Mouse (Mus musculus) spleen, postnatal 14 days (tissue): ENCODE results near the gene Zcchc7.
A peak's percentile ranks its signal among the peaks of the same experiment; 100 is the strongest.
"Not testable (repeated sequence)": the region's sequence is repeated elsewhere in the genome, so short reads cannot be mapped to it uniquely, and the experiment has no call there.

Experiments
- DNase-seq, 2 experiments: peaks; one replicate each; pipeline ENCODE4 v3.0.0; 2021 to 2022; ENCODE audit warnings: low spot score in 2 of 2

Gene Zcchc7

GRCm38 (mm10) chr4:44917312-44917848 is 161.7 kb downstream of the Zcchc7 start:
- DNase-seq = no peak

GRCm38 (mm10) chr4:44917907-44918306 is 162.2 kb downstream of the Zcchc7 start:
- DNase-seq = no peak

DNA sequence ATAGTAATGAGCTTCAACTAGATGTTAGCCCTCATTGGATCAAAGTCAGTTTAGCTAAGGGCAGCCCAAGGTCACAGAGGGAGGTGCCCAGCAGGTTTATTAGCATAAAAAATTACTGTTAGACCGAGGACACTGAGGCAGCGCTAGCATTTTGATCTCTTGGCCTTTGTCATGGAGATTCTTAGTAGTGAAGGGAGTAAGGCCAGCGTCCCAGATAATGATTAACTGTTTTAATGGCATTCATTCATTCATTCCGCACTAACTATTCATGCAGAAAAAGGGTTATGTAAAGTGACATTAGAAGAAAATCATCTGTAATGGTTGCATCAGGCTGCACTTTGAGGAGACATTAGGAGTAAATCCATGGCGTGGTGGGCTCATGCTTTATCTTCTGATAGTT is 165.2 kb downstream of the Zcchc7 start:
- no peak for DNase-seq

DNA sequence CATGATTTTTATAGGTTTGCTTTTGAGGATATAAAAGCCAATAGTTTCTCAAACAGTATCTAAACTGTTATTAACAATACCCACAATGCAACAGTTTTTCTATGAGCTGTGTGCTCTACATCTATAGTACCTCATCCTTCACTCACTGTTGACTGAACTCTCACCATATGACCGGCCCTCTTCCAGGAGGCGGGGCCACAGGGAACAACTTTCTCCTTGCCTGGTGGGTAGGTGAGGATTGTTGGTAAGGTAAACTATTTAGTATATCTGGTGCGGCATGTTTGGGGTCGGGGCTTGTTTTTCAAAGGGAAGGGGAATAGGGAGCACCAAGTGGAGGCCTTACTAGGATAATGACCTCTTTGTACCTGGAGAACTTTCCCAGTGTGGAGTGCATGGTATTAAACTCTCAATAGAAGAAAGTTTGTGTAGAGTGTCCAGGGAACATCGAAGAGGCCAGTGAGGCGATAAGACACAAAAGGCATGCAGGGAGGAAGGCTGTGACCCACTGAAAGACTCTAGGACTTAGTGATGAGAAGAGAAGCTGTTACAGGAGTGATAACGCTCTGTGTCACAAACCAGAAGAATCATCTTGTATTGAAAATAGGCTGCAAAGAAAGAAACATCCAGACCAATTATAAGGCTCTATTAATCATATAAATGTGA is 166.9 kb downstream of the Zcchc7 start:
- no peak for DNase-seq

GRCm38 (mm10) chr4:44923129-44923481 is 167.4 kb downstream of the Zcchc7 start:
- DNase-seq = no peak

DNA sequence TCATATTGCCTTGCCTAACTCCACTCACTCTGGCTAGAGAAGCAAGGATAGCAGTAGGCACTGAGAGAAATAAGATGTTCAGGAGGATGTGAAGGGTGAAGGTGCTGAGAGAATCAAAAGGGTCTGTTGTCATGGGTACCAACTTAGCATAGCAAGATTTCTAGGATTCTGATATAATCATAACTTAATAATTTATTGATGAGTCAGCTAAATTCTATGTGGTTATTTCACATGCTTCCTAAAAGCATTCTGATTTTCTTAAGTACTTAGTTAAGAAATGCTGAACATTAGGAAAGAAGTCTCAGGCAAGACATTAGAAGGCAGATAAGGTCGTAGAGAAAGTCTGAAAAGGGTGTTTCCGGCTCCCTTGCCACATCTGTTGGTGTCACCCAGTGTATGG is 172.3 kb downstream of the Zcchc7 start:
- no peak for DNase-seq

DNA sequence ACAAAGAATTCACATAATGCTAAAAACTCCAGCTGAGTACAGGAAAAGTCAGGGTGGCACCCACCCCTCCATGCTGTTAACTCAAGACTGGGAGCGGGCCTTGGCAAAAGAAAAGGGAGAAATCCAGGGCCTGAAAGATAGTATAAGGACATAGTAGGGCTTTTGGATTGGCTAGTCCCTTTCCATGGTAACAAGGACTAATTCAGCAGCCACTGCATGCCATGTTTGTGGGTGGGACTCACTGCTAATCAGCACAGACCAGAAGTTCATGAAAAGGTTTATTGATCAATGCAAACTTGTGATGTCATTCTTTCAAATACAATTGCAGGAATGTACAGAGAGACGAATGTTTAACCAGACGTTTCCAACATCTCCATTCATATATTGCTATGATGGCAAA is 173.1 kb downstream of the Zcchc7 start:
- no peak for DNase-seq

DNA sequence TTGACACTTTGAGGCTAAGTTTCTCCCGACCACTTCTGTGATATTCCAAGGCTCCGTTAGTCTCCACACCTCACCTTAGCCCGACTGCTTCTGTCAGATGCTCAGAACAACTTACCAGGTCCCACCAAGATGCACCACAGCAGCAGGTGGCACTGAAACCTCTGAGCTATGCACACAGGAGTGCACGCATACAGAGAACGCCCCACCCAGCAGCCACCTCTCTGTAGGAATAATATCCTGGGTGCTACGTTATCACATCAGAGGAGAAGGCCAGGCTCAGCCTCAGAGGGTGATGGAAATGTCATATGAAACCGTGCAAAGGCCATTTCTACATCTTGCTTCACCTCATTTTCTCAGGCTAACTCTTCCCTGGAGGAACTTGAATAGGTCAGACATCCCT is 174.7 kb downstream of the Zcchc7 start:
- no peak for DNase-seq

- no peak for DNase-seq
Observed at GRCm38 (mm10) chr4:44931732-44932131, 176.1 kb downstream of the Zcchc7 start.

- no peak for DNase-seq
Observed at GRCm38 (mm10) chr4:44938359-44939340, 183.0 kb downstream of the Zcchc7 start.

GRCm38 (mm10) chr4:44939576-44940249 is 184.0 kb downstream of the Zcchc7 start:
- peak in 1 of 2 experiments; percentile 35 for DNase-seq

DNA sequence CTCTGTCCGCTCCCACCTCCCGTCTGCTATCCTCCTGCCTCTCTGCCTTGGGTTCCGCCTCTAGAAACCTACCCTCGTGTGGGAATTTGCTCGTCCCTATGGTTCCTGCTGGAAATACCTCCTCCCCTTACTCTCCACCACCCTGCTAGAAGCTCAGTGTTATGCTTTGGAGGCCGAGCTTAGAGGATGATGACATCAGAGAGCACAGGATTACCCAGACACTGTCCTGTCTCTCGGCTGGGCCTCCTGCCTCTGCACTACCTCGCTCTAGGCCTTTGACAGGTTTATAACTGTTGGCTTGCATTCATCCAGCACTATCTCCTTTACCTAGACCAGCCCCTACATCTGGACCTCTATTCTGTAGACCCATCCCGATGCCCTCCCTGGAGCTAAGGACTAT is 184.6 kb downstream of the Zcchc7 start:
- DNase-seq = no peak

GRCm38 (mm10) chr4:44942237-44942636 is 186.6 kb downstream of the Zcchc7 start:
- no peak for DNase-seq

DNA sequence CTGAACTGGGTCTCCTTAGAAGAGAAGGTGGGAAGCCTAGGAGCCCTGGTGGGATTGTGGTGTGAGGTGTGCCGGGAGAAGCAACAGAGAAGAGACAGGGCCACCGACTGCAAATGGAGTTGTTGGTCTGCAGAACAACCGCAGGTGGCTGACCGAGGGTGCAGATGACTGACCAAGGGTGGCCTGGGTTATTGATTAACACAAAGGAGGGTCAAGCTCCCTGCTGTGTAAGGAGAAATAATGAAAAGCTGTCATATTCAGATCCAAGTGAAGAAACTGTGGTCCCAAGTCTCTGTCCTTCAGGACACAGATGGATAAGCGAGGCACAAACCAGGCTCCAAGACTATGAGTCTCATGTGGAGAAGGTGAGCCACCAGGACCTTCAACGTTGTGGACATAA is 187.8 kb downstream of the Zcchc7 start:
- no peak for DNase-seq

GRCm38 (mm10) chr4:44944426-44945075 is 188.9 kb downstream of the Zcchc7 start:
- no peak for DNase-seq

DNA sequence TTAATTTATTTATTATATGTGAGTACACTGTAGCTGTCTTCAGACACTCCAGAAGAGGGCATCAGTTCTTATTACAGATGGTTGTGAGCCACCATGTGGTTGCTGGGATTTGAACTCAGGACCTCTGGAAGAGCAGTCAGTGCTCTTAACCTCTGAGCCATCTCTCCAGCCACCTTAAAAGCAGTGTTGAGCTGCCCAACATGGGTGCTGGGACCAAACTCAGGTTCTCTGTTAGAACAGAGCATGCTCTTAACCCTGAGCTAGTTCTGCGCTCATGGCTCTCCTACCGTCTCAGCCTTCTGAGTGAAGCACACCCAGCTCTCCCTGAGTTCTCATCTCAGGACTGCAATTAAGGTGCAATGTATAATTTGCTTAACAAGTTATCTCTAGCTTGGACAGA is 190.4 kb downstream of the Zcchc7 start:
- not testable (repeated sequence) for DNase-seq

GRCm38 (mm10) chr4:44947464-44947863 is 191.8 kb downstream of the Zcchc7 start:
- no peak for DNase-seq

GRCm38 (mm10) chr4:44948314-44948713 is 192.6 kb downstream of the Zcchc7 start:
- DNase-seq = no peak

GRCm38 (mm10) chr4:44953041-44953440 is 197.4 kb downstream of the Zcchc7 start:
- no peak for DNase-seq

- DNase-seq = no peak
Observed at GRCm38 (mm10) chr4:44958776-44959175, 203.1 kb downstream of the Zcchc7 start.

DNA sequence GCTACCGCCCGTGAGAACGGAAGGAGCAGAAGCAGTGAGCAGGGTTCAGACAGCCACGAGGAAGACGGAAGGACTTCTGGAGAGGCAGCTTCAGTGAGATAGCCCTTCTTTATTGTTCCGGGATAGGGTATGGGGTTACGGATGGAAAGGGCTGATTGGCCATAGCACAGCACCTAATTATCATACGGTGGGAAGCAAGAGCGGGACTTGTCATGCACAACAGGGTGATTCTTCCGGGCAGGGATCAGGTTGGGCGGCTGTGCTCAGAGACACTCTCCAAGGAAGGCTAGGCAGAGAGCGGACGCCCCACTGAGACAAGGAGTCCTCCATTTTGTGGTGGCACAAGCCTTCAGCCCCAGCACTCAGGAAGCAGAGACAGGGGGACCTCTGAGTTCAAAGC is 203.5 kb downstream of the Zcchc7 start:
- DNase-seq = no peak

DNA sequence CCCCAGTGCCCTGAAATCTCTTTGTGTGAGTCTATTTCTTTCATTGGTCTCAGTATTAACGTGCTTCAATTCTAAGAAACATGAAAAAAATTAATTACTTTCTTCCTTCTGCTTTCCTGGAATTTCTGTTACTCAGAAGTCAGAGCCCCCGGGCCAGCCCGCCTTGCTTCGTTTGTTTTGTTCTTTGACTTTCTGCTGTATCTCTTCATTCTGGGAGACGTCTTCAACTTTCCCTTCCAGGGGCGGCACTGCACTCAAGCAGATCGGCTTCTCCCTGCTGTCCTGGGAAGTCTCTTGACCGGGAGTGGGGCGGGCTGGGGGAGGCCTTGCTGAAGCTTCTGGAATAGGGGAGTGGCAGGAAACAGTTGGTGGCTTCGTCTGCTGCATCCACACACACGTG is 207.5 kb downstream of the Zcchc7 start:
- DNase-seq = no peak
